Mouse (Mus musculus) bone marrow, adult 2 months (tissue): ENCODE measurements around the gene Tlnrd1. TPM values are rescaled to one million over a fixed set of nuclear protein-coding genes. Genes with fewer than 3 reads are reported as not detected.

Source experiments
- H3K27ac ChIP-seq: fragments of 200-500 bp; 2 replicates; pipeline ENCODE4 v1.5.1; 2012; ENCODE audit warnings: low read depth, mild to moderate bottlenecking, control low read depth, inconsistent platforms, low read length; ENCODE audit not compliant: control insufficient read depth, poor library complexity, insufficient read depth
- H3K4me1 ChIP-seq: fragments of 200-500 bp; 2 replicates; pipeline ENCODE4 v1.6.1; 2011; ENCODE audit warnings: low read length; ENCODE audit not compliant: control insufficient read depth, insufficient read depth
- H3K4me3 ChIP-seq: fragments of 200-500 bp; replicated peaks from 2 replicates; pipeline ENCODE3; 2011; ENCODE audit warnings: mild to moderate bottlenecking, low read depth, low read length, control low read depth; ENCODE audit not compliant: control insufficient read depth
- CTCF ChIP-seq: fragments of 200-500 bp; IDR thresholded peaks from 2 replicates; pipeline ENCODE4 v1.5.1; 2011; ENCODE audit warnings: low read length, control low read depth; ENCODE audit not compliant: control insufficient read depth, insufficient read depth
- POLR2A ChIP-seq: fragments of 200-500 bp; IDR thresholded peaks from 2 replicates; pipeline ENCODE4 v1.6.1; 2011; ENCODE audit warnings: low read depth, mild to moderate bottlenecking, control low read depth, low read length, borderline replicate concordance; ENCODE audit not compliant: control insufficient read depth
- WGBS: fragments of 180-500 bp; shearing (Covaris S2); methylation state at CpG from one replicate; pipeline ENCODE4 v1.1.7; 2018; 5-methylcytosine and 5-hydroxymethylcytosine counted together
- polyA plus RNA-seq: library from polyadenylated mRNA; stranded (reverse); fragments of >200 nt; gene quantifications from 2 replicates; pipeline ENCODE4 v1.2.4, GENCODE M21; 2011; ENCODE audit warnings: low replicate concordance; ENCODE audit not compliant: missing spikeins, insufficient read depth, insufficient read length

The Tlnrd1 gene
- polyA plus RNA-seq, 1 experiment: 10.5 TPM

- no peak for TF ChIP-seq POLR2A
- no peak for TF ChIP-seq CTCF
These were observed 27.5 kb downstream of the Tlnrd1 start for GRCm38 (mm10) chr7:83856353-83857207.

DNA sequence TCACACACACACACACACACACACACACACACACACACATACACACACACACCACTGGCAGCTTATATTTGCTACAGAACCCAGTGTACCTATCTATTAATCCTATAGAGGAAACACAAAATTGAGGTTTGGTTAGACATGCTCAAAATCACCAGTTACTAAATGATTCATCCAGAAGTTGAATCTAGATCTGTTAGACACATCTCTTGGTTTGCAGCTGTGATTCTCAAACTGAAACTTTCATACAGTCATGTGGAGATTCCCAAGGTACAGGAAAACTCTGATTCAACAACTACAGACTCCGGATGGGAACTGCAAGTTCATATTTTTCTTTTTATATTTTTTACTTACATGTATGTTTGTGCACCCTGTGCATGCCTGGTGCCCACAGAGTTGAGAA lies 28.9 kb downstream of the Tlnrd1 start:
- no peaks in the 10 kb centered on the region; the same call in 1 of the 2 replicates for H3K4me1 ChIP-seq
- WGBS: 87% methylated on average over 1 of the region's 1 CpGs
- no peak overlapping the region for H3K27ac ChIP-seq
- no peak overlapping the region for H3K4me3 ChIP-seq
- TF ChIP-seq POLR2A (no peak), CTCF (no peak)

More at GRCm38 (mm10) chr7:83856353-83857207, 27.5 kb downstream of the Tlnrd1 start:
- Histone ChIP-seq H3K27ac (no peak overlapping the region), H3K4me3 (no peak overlapping the region), H3K4me1 (no peaks in the 10 kb centered on the region; the same call in 1 of the 2 replicates)
- WGBS: 73% methylated on average over 9 of the region's 9 CpGs

- no peaks in the 10 kb centered on the region; the same call in 1 of the 2 replicates for H3K4me1 ChIP-seq
- 55% methylated on average over 5 of the region's 5 CpGs for WGBS
- no peak overlapping the region for H3K4me3 ChIP-seq
- no peak overlapping the region for H3K27ac ChIP-seq
- no peak for TF ChIP-seq POLR2A
- TF ChIP-seq CTCF: no peak
These were observed 31.4 kb downstream of the Tlnrd1 start for GRCm38 (mm10) chr7:83852381-83853380.

GRCm38 (mm10) chr7:83851569-83852380 lies 32.3 kb downstream of the Tlnrd1 start:
- H3K4me3 ChIP-seq: no peak overlapping the region
- TF ChIP-seq POLR2A: no peak
- TF ChIP-seq CTCF: no peak
- H3K27ac ChIP-seq: no peak overlapping the region
- H3K4me1 ChIP-seq: no peaks in the 10 kb centered on the region; the same call in 1 of the 2 replicates
- 76% methylated on average over 5 of the region's 5 CpGs for WGBS

DNA sequence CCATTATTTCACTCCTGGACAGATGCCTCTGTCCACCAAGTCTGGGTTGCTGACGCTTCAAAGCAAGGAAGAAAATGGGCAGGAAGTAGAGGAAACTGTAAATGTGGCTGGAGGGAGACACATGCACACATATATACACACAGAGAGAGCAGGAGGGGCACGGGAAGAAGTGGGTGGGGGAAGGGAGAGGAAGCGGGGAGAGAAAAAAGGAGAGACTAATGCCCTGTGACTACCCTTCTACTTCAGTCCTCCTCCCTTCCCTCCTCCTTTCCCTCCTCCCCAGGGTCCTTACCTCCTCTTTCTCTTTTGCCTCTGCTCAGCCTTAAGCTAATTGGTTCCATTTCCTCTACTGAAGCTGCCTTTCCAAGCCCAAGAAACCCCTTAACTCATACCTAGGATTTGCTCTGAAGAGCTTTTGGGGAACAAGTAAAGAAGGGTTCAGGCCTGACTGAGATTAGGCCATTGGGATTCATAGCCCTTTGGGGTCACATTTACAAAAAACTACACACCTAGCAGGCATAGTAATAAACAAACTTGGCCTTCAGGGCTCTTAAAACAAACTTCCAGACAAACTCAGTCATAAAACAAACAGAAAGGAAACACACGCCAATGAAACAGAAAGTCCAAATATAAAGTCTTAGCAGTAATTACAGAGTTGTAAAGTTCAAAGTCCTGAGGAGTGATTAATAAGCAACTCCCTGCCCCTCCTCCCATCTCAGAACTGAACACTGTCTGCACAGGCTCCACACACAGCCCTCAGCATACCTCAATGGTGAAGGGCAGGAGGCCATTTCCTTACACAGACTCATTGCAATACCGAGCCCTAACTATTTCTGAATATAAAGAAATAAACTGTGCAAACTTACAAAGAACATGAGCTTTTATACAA lies 36.7 kb downstream of the Tlnrd1 start:
- 43% methylated on average over 5 of the region's 5 CpGs for WGBS
- TF ChIP-seq CTCF (no peak), POLR2A (no peak)
- Histone ChIP-seq H3K4me3 (no peak overlapping the region), H3K27ac (no peak overlapping the region), H3K4me1 (no peaks in the 10 kb centered on the region; the same call in 1 of the 2 replicates)

- Histone ChIP-seq H3K4me3 (no peak overlapping the region), H3K27ac (no peak overlapping the region), H3K4me1 (no peaks in the 10 kb centered on the region; the same call in 1 of the 2 replicates)
- 86% methylated on average over 3 of the region's 3 CpGs for WGBS
- TF ChIP-seq POLR2A (no peak), CTCF (no peak)
These were observed 39.3 kb downstream of the Tlnrd1 start for GRCm38 (mm10) chr7:83844807-83845206.

- WGBS: 39% methylated on average over 6 of the region's 6 CpGs
- TF ChIP-seq CTCF (no peak), POLR2A (no peak)
- no peaks in the 10 kb centered on the region for H3K4me1 ChIP-seq
- H3K4me3 ChIP-seq: no peak overlapping the region
- no peak overlapping the region for H3K27ac ChIP-seq
These were observed 41.4 kb downstream of the Tlnrd1 start for GRCm38 (mm10) chr7:83842486-83843259.
